Comparison of ENCODE assay signal across 19 mouse cellular contexts in the genomic region with DNA sequence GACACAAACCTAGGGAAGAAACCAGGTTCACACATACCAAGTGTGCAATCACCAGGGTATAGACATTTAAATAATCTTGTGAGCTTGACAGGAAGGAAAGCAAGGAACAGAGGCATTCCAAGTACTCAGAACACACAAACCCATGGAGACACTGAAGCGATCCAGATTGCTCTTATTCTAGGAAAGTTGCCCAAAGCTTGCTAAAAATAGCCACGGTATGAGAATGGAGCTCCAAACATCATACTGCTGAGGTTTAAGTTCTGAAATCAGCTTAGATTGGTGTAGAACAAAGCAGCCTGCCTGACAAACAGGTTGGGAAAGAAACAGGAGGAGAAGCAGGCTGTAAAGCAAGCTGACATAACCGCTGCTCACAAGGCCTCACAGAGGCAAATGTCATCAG. TPM values are rescaled to one million over a fixed set of nuclear protein-coding genes. Genes with fewer than 3 reads are reported as not detected.
DNase-seq lines count a peak whose midpoint lies in the region; ATAC-seq and TF ChIP-seq lines count a peak whose summit lies in the region.
"Not testable (repeated sequence)": the region's sequence is repeated elsewhere in the genome, so short reads cannot be mapped to it uniquely, and the experiment has no call there.
"Had no signal": no experiment of that assay in that cellular context is flagged by ENCODE, and none has a peak within 500 bp of the region (broad histone marks: within the 10 kb centered on the region; RNA-seq: fewer than 3 reads in every experiment).

No protein-coding gene starts in this region.

- TF ChIP-seq EP300 in CH12.LX (IDR thresholded peaks at IDR 0.05; ENCODE audit: low read length); stomach, postnatal 0 days (optimal IDR thresholded peaks at IDR 0.05): not testable (repeated sequence)

- H3K4me3 ChIP-seq in CH12.LX (replicated peaks in 1 of 3; ENCODE audit: low read depth in 2 of 3, low read length in 2 of 3, poor library complexity in 1 of 3); heart, embryonic 14.5 days (ENCODE audit: control insufficient read depth in 1 of 2, insufficient read depth in 1 of 2, low read depth in 1 of 2, low read length in 2 of 2); kidney, postnatal 0 days (replicated peaks; ENCODE audit: low read depth, low read length); stomach, postnatal 0 days (ENCODE audit: low read depth, low read length): not testable (repeated sequence)

- peaks cover 0 to 37% of the 10 kb centered on the region in 2 experiments; a peak in 2 of 4 replicates for H3K4me1 ChIP-seq in CH12.LX (ENCODE audit: control insufficient read depth in 1 of 2, insufficient read depth in 2 of 2)
- H3K4me1 ChIP-seq in heart, embryonic 14.5 days (ENCODE audit: control insufficient read depth in 2 of 2, insufficient read depth in 2 of 2, low read length in 2 of 2); kidney, postnatal 0 days (replicated peaks; ENCODE audit: insufficient read depth, low read length); stomach, postnatal 0 days (replicated peaks; ENCODE audit: control insufficient read depth, insufficient read depth): not testable (repeated sequence)

- not testable (repeated sequence) for H3K36me3 ChIP-seq in CH12.LX (replicated peaks in 1 of 2; ENCODE audit: control insufficient read depth in 1 of 2, insufficient read depth in 1 of 2, low read length in 1 of 2); heart, embryonic 14.5 days (ENCODE audit: control insufficient read depth, insufficient read depth, low read length); kidney, postnatal 0 days (ENCODE audit: insufficient read depth, low read length); stomach, postnatal 0 days (ENCODE audit: control insufficient read depth, insufficient read depth, low read length)

- H3K9me3 ChIP-seq in CH12.LX (replicated peaks; ENCODE audit: low read length); heart, embryonic 14.5 days (ENCODE audit: control insufficient read depth, low read length); kidney, postnatal 0 days (replicated peaks; ENCODE audit: low read length); stomach, postnatal 0 days (ENCODE audit: control insufficient read depth, low read length): not testable (repeated sequence)

- in situ Hi-C loops in CH12.LX (cut with MboI; ENCODE audit: low pct_ligation_motif_present, low pct_unique_long_range_greater_than_20kb, low sequenced_read_pairs), result not testable (repeated sequence)

- TF ChIP-seq RAD21 in CH12.LX (IDR thresholded peaks at IDR 0.05; ENCODE audit: low read depth, low read length), result not testable (repeated sequence)

- H3K4me2 ChIP-seq in CH12.LX (ENCODE audit: insufficient read depth, low read depth, poor library complexity, severe bottlenecking); heart, embryonic 14.5 days (ENCODE audit: low read length); kidney, postnatal 0 days (ENCODE audit: low read length); stomach, postnatal 0 days (replicated peaks; ENCODE audit: low read depth): not testable (repeated sequence)

- intact Hi-C loops in left cerebral cortex, postnatal 14 days (cut with DNase I), result not testable (repeated sequence)

- H3K27ac ChIP-seq in CH12.LX (ENCODE audit: insufficient read depth, low read depth); kidney, postnatal 0 days: not testable (repeated sequence)
- peak overlapping the region; percentile 48 to 51; a peak in 2 of 4 replicates for H3K27ac ChIP-seq in heart, embryonic 14.5 days (replicated peaks in 1 of 2; ENCODE audit: control insufficient read depth in 1 of 2, insufficient read depth in 1 of 2, low read depth in 2 of 2, low read length in 2 of 2)
- H3K27ac ChIP-seq in stomach, postnatal 0 days (replicated peaks), result peak overlapping the region; percentile 78

- H3K9ac ChIP-seq in CH12.LX (ENCODE audit: insufficient read depth, low read depth); heart, embryonic 14.5 days (ENCODE audit: low read length); kidney, postnatal 0 days (ENCODE audit: low read depth, low read length); stomach, postnatal 0 days (ENCODE audit: low read length): not testable (repeated sequence)

- TF ChIP-seq POLR2A in CH12.LX (IDR thresholded peaks at IDR 0.05; ENCODE audit: low read depth, low read length), result not testable (repeated sequence)

- not testable (repeated sequence) for TF ChIP-seq CTCF in CH12.LX (conservative IDR thresholded peaks at IDR 0.05 in 1 of 2, IDR thresholded peaks at IDR 0.05 in 1 of 2; ENCODE audit: low read depth in 2 of 2, low read length in 2 of 2); kidney, postnatal 0 days (IDR thresholded peaks at IDR 0.05; ENCODE audit: low read depth); stomach, postnatal 0 days (IDR thresholded peaks at IDR 0.05; ENCODE audit: low read depth)

- WGBS in heart, embryonic 14.5 days, result 27% methylated on average over 3 of the region's 3 CpGs
- 50% methylated on average over 3 of the region's 3 CpGs for WGBS in kidney, postnatal 0 days
- WGBS in stomach, postnatal 0 days, result 34% methylated on average over 3 of the region's 3 CpGs

- H3K79me2 ChIP-seq in CH12.LX (replicated peaks; ENCODE audit: control insufficient read depth, extremely low read depth, insufficient read depth, poor library complexity, severe bottlenecking), result not testable (repeated sequence)

- DNase-seq in CH12.LX (ENCODE audit: extremely low read depth), result peak; percentile 9
- DNase-seq in kidney, postnatal 0 days (ENCODE audit: low spot score), result peak; percentile 56
- DNase-seq in layer of hippocampus, adult 9-11 months, result peak; percentile 75
- DNase-seq in left cerebral cortex, postnatal 14 days (ENCODE audit: low spot score in 2 of 2), result peak; percentile 24 to 89
- DNase-seq in lung, postnatal 36 days, result peak; percentile 21
- DNase-seq in stomach, postnatal 0 days (ENCODE audit: low spot score), result not testable (repeated sequence)

- ATAC-seq in frontal cortex, adult (ENCODE audit: low TSS enrichment), result peak; percentile 99
- ATAC-seq in heart, embryonic 14.5 days (ENCODE audit: insufficient number of reproducible peaks, insufficient read depth, low FRiP score, low read depth); kidney, postnatal 0 days (replicated peaks; ENCODE audit: low FRiP score, low read depth): not testable (repeated sequence)
- peak; percentile 69; the same call in 1 of the 2 replicates for ATAC-seq in stomach, postnatal 0 days (ENCODE audit: low FRiP score, low TSS enrichment)

- dilution Hi-C loops in CH12.LX (cut with MboI; ENCODE audit: extremely low pct_ligation_motif_present, extremely low pct_unique_long_range_greater_than_20kb, low sequenced_read_pairs), result not testable (repeated sequence)

- H3K27me3 ChIP-seq in CH12.LX (replicated peaks); heart, embryonic 14.5 days (ENCODE audit: control insufficient read depth, insufficient read depth, low read length); kidney, postnatal 0 days (ENCODE audit: insufficient read depth, low read length); stomach, postnatal 0 days (ENCODE audit: control insufficient read depth, insufficient read depth, low read length): not testable (repeated sequence)

RNA-seq across cellular contexts. Expression of a gene that starts 1.5 kb away (rescaled TPM):
- total RNA-seq in CH12.LX (2012; rRNA removed) (not detected in 2 replicates), CH12.LX (2014; rRNA removed) (not detected in 2 replicates)
- not detected in 2 replicates for polyA plus RNA-seq in CH12.LX (2012; ENCODE audit: insufficient read length, low read depth)
- polyA plus RNA-seq in heart, embryonic 14.5 days (2014; fragmentation: Nextera tagmentation; extraction: Ambion mirVana), result not detected in 2 replicates
- not detected in 2 replicates for polyA plus RNA-seq in kidney, postnatal 0 days (2015; fragmentation: Nextera tagmentation; extraction: Ambion mirVana)
- not detected for total RNA-seq in left cerebral cortex, postnatal 14 days (2021)
- polyA plus RNA-seq in stomach, postnatal 0 days (2015; fragmentation: Nextera tagmentation; extraction: Ambion mirVana), result not detected in 2 replicates
- total RNA-seq: gastrocnemius, postnatal 4 days; heart, postnatal 25 days; MEL; neutrophil, adult 5-6 weeks had no signal
- polyA plus RNA-seq: CD4-positive, CD25-positive, alpha-beta regulatory T cell, adult 4 months; forebrain, embryonic 11.5 days; hindbrain, embryonic 15.5 days; limb, embryonic 10.5 days; liver, embryonic 13.5 days; lung, embryonic 16.5 days; midbrain, embryonic 15.5 days had no signal

RNA-seq across cellular contexts. Expression of a gene that starts 9.0 kb away (rescaled TPM):
- total RNA-seq in CH12.LX (2012; rRNA removed) (not detected in 2 replicates), CH12.LX (2014; rRNA removed) (not detected in 2 replicates)
- not detected in 2 replicates for polyA plus RNA-seq in CH12.LX (2012; ENCODE audit: insufficient read length, low read depth)
- polyA plus RNA-seq in heart, embryonic 14.5 days (2014; fragmentation: Nextera tagmentation; extraction: Ambion mirVana), result not detected in 2 replicates
- not detected in 2 replicates for polyA plus RNA-seq in kidney, postnatal 0 days (2015; fragmentation: Nextera tagmentation; extraction: Ambion mirVana)
- total RNA-seq in left cerebral cortex, postnatal 14 days (2021), result not detected
- 0.01 TPM in 1 of 2 replicates, not detected in the other for polyA plus RNA-seq in stomach, postnatal 0 days (2015; fragmentation: Nextera tagmentation; extraction: Ambion mirVana)
- total RNA-seq: heart, postnatal 25 days; MEL; neutrophil, adult 5-6 weeks had no signal
- polyA plus RNA-seq: CD4-positive, CD25-positive, alpha-beta regulatory T cell, adult 4 months; forebrain, embryonic 11.5 days; hindbrain, embryonic 15.5 days; limb, embryonic 10.5 days; liver, embryonic 13.5 days; lung, embryonic 16.5 days; midbrain, embryonic 15.5 days had no signal

RNA-seq across cellular contexts. Expression of a gene that starts 31.0 kb away (rescaled TPM):
- total RNA-seq in CH12.LX (2012; rRNA removed), result not detected in 2 replicates
- total RNA-seq in CH12.LX (2014; rRNA removed), result not detected in 2 replicates
- polyA plus RNA-seq in CH12.LX (2012; ENCODE audit: insufficient read length, low read depth), result not detected in 2 replicates
- polyA plus RNA-seq in heart, embryonic 14.5 days (2014; fragmentation: Nextera tagmentation; extraction: Ambion mirVana), result not detected in 2 replicates
- not detected in 2 replicates for polyA plus RNA-seq in kidney, postnatal 0 days (2015; fragmentation: Nextera tagmentation; extraction: Ambion mirVana)
- not detected for total RNA-seq in left cerebral cortex, postnatal 14 days (2021)
- polyA plus RNA-seq in stomach, postnatal 0 days (2015; fragmentation: Nextera tagmentation; extraction: Ambion mirVana), result 0.01 TPM in 1 of 2 replicates, not detected in the other
- total RNA-seq: gastrocnemius, postnatal 4 days; heart, postnatal 25 days; MEL had no signal
- polyA plus RNA-seq: CD4-positive, CD25-positive, alpha-beta regulatory T cell, adult 4 months; forebrain, embryonic 11.5 days; hindbrain, embryonic 15.5 days; limb, embryonic 10.5 days; liver, embryonic 13.5 days; lung, embryonic 16.5 days; midbrain, embryonic 15.5 days had no signal

RNA-seq across cellular contexts. Expression of a gene that starts 56.7 kb away (rescaled TPM):
- total RNA-seq in CH12.LX (2012; rRNA removed) (not detected in 2 replicates), CH12.LX (2014; rRNA removed) (not detected in 2 replicates)
- 0.04 TPM in 1 of 2 replicates, not detected in the other for polyA plus RNA-seq in CH12.LX (2012; ENCODE audit: insufficient read length, low read depth)
- polyA plus RNA-seq in heart, embryonic 14.5 days (2014; fragmentation: Nextera tagmentation; extraction: Ambion mirVana), result not detected in 2 replicates
- not detected in 2 replicates for polyA plus RNA-seq in kidney, postnatal 0 days (2015; fragmentation: Nextera tagmentation; extraction: Ambion mirVana)
- not detected for total RNA-seq in left cerebral cortex, postnatal 14 days (2021)
- not detected in 2 replicates for polyA plus RNA-seq in stomach, postnatal 0 days (2015; fragmentation: Nextera tagmentation; extraction: Ambion mirVana)
- total RNA-seq: gastrocnemius, postnatal 4 days; heart, postnatal 25 days; MEL; neutrophil, adult 5-6 weeks had no signal
- polyA plus RNA-seq: CD4-positive, CD25-positive, alpha-beta regulatory T cell, adult 4 months; forebrain, embryonic 11.5 days; hindbrain, embryonic 15.5 days; limb, embryonic 10.5 days; liver, embryonic 13.5 days; lung, embryonic 16.5 days; midbrain, embryonic 15.5 days had no signal
